Comparison of ENCODE assay signal across 30 mouse cellular contexts in genomic region chr17:26608348-26608747, GRCm38 (mm10). TPM values are rescaled to one million over a fixed set of nuclear protein-coding genes. Genes with fewer than 3 reads are reported as not detected.
DNase-seq lines count a peak whose midpoint lies in the region; ATAC-seq and TF ChIP-seq lines count a peak whose summit lies in the region.
"Had no signal": no experiment of that assay in that cellular context is flagged by ENCODE, and none has a peak within 500 bp of the region (broad histone marks: within the 10 kb centered on the region; RNA-seq: fewer than 3 reads in every experiment).

No protein-coding gene starts in this region.

- no peak for TF ChIP-seq POLR2A in cerebellum, adult 2 months (IDR thresholded peaks at IDR 0.05; ENCODE audit: borderline replicate concordance, insufficient read depth, low read length)
- no peak for TF ChIP-seq POLR2A in CH12.LX (IDR thresholded peaks at IDR 0.05; ENCODE audit: low read depth, low read length)

- H3K9me3 ChIP-seq in heart, embryonic 12.5 days (replicated peaks), result no peaks in the 10 kb centered on the region
- H3K9me3 ChIP-seq in heart, postnatal 0 days (replicated peaks; ENCODE audit: control insufficient read depth, low read length), result no peaks in the 10 kb centered on the region
- H3K9me3 ChIP-seq in CH12.LX (replicated peaks; ENCODE audit: low read length), result no peaks in the 10 kb centered on the region
- H3K9me3 ChIP-seq: embryonic facial prominence, embryonic 10.5 days; embryonic facial prominence, embryonic 15.5 days; forebrain, embryonic 12.5 days; G1E; hindbrain, embryonic 13.5 days; megakaryocyte, embryonic 14.5 days; midbrain, embryonic 12.5 days; neural tube, embryonic 12.5 days had no signal

- peaks cover 66% of the 10 kb centered on the region for H3K4me1 ChIP-seq in cerebellum, adult 2 months (ENCODE audit: control insufficient read depth, insufficient read depth, low read length)
- peaks cover 43% of the 10 kb centered on the region for H3K4me1 ChIP-seq in heart, embryonic 12.5 days (replicated peaks)
- peaks cover 26% of the 10 kb centered on the region for H3K4me1 ChIP-seq in heart, postnatal 0 days (ENCODE audit: control insufficient read depth, insufficient read depth)
- peaks cover 29 to 59% of the 10 kb centered on the region in 2 experiments for H3K4me1 ChIP-seq in CH12.LX (ENCODE audit: control insufficient read depth in 1 of 2, insufficient read depth in 2 of 2)
- H3K4me1 ChIP-seq: embryonic facial prominence, embryonic 10.5 days; forebrain, embryonic 12.5 days; neural tube, embryonic 12.5 days had no signal

- 23% methylated on average over 3 of the region's 3 CpGs for WGBS in cerebellum, adult 2 months
- WGBS in heart, embryonic 12.5 days, result 90% methylated on average over 3 of the region's 3 CpGs
- WGBS in heart, postnatal 0 days, result 95% methylated on average over 3 of the region's 3 CpGs

- no peak for TF ChIP-seq EP300 in heart, postnatal 0 days (IDR thresholded peaks at IDR 0.05; ENCODE audit: low read depth)
- TF ChIP-seq EP300 in CH12.LX (IDR thresholded peaks at IDR 0.05; ENCODE audit: low read length), result no peak

- ATAC-seq in heart, embryonic 12.5 days (ENCODE audit: insufficient number of reproducible peaks, low FRiP score), result no peak
- no peak for ATAC-seq in heart, postnatal 0 days (ENCODE audit: insufficient read depth, low read depth)
- ATAC-seq: intestine, embryonic 16.5 days; lung, postnatal 0 days had no signal

- H3K27me3 ChIP-seq in cerebellum, adult 2 months (ENCODE audit: control insufficient read depth, insufficient read depth, low read length), result no peaks in the 10 kb centered on the region
- H3K27me3 ChIP-seq in heart, embryonic 12.5 days (replicated peaks), result no peaks in the 10 kb centered on the region
- H3K27me3 ChIP-seq in heart, postnatal 0 days (ENCODE audit: control insufficient read depth, insufficient read depth, low read length), result no peaks in the 10 kb centered on the region
- no peaks in the 10 kb centered on the region for H3K27me3 ChIP-seq in CH12.LX (replicated peaks)
- H3K27me3 ChIP-seq: embryonic facial prominence, embryonic 15.5 days; forebrain, embryonic 12.5 days; hindbrain, embryonic 13.5 days; megakaryocyte, embryonic 14.5 days; midbrain, embryonic 12.5 days; neural tube, embryonic 12.5 days had no signal

- H3K9ac ChIP-seq in heart, embryonic 12.5 days, result no peak overlapping the region
- H3K9ac ChIP-seq in heart, postnatal 0 days (replicated peaks; ENCODE audit: low read depth, low read length), result no peak overlapping the region
- no peak overlapping the region for H3K9ac ChIP-seq in CH12.LX (ENCODE audit: insufficient read depth, low read depth)
- H3K9ac ChIP-seq: embryonic facial prominence, embryonic 15.5 days; forebrain, embryonic 12.5 days; hindbrain, embryonic 13.5 days; midbrain, embryonic 12.5 days; neural tube, embryonic 12.5 days had no signal

- peak overlapping the region; percentile 53; the same call in 1 of the 2 replicates for H3K27ac ChIP-seq in cerebellum, adult 2 months (ENCODE audit: insufficient read depth, low read length)
- peak overlapping the region; percentile 17; the same call in 1 of the 2 replicates for H3K27ac ChIP-seq in heart, embryonic 12.5 days (ENCODE audit: poor library complexity, severe bottlenecking)
- 0 out of 2 replicates have a peak overlapping the region, but pooled peaks have one; percentile 12 for H3K27ac ChIP-seq in heart, postnatal 0 days (ENCODE audit: low read depth)
- peak overlapping the region; percentile 25 for H3K27ac ChIP-seq in CH12.LX (ENCODE audit: insufficient read depth, low read depth)
- H3K27ac ChIP-seq: embryonic facial prominence, embryonic 10.5 days; embryonic facial prominence, embryonic 15.5 days; forebrain, embryonic 12.5 days; hindbrain, embryonic 13.5 days; kidney, postnatal 0 days; midbrain, embryonic 12.5 days; neural tube, embryonic 12.5 days; stomach, postnatal 0 days had no signal

- H3K4me2 ChIP-seq in heart, embryonic 12.5 days, result no peak overlapping the region
- H3K4me2 ChIP-seq in heart, postnatal 0 days (ENCODE audit: low read depth, low read length), result no peak overlapping the region
- H3K4me2 ChIP-seq in CH12.LX (ENCODE audit: insufficient read depth, low read depth, poor library complexity, severe bottlenecking), result no peak overlapping the region
- H3K4me2 ChIP-seq: embryonic facial prominence, embryonic 15.5 days; forebrain, embryonic 12.5 days; hindbrain, embryonic 13.5 days; midbrain, embryonic 12.5 days; neural tube, embryonic 12.5 days had no signal

- intact Hi-C loops in heart, postnatal 14 days (cut with DNase I), result no loop called here

- dilution Hi-C loops in CH12.LX (cut with MboI; ENCODE audit: extremely low pct_ligation_motif_present, extremely low pct_unique_long_range_greater_than_20kb, low sequenced_read_pairs), result no loop called here

- in situ Hi-C loops in CH12.LX (cut with MboI; ENCODE audit: low pct_ligation_motif_present, low pct_unique_long_range_greater_than_20kb, low sequenced_read_pairs), result no loop called here

- peaks cover 4% of the 10 kb centered on the region; the same call in 1 of the 2 replicates for H3K79me2 ChIP-seq in CH12.LX (replicated peaks; ENCODE audit: control insufficient read depth, extremely low read depth, insufficient read depth, poor library complexity, severe bottlenecking)

- no peak overlapping the region for H3K4me3 ChIP-seq in cerebellum, adult 2 months (replicated peaks; ENCODE audit: insufficient read depth, low read depth, low read length)
- H3K4me3 ChIP-seq in heart, embryonic 12.5 days, result no peak overlapping the region
- no peak overlapping the region for H3K4me3 ChIP-seq in heart, postnatal 0 days (ENCODE audit: low read depth, low read length)
- H3K4me3 ChIP-seq in CH12.LX (replicated peaks in 1 of 3; ENCODE audit: low read depth in 2 of 3, low read length in 2 of 3, poor library complexity in 1 of 3), result no peak overlapping the region
- H3K4me3 ChIP-seq: embryonic facial prominence, embryonic 10.5 days; embryonic facial prominence, embryonic 15.5 days; forebrain, embryonic 12.5 days; hindbrain, embryonic 13.5 days; megakaryocyte, embryonic 14.5 days; midbrain, embryonic 12.5 days; myocyte; neural tube, embryonic 12.5 days had no signal

- H3K36me3 ChIP-seq in heart, embryonic 12.5 days, result peaks cover 36% of the 10 kb centered on the region
- H3K36me3 ChIP-seq in heart, postnatal 0 days (replicated peaks; ENCODE audit: control insufficient read depth, insufficient read depth, low read length), result peaks cover 6% of the 10 kb centered on the region
- H3K36me3 ChIP-seq in CH12.LX (replicated peaks in 1 of 2; ENCODE audit: control insufficient read depth in 1 of 2, insufficient read depth in 1 of 2, low read length in 1 of 2), result peaks cover 35 to 88% of the 10 kb centered on the region in 2 experiments

- no peak for TF ChIP-seq RAD21 in CH12.LX (IDR thresholded peaks at IDR 0.05; ENCODE audit: low read depth, low read length)

- peak in 1 of 2 experiments; percentile 42 for DNase-seq in cerebellum, adult 2 months
- no peak for DNase-seq in cerebellum, adult 8-10 months
- DNase-seq in heart, postnatal 14 days, result no peak
- DNase-seq in heart, postnatal 0 days (ENCODE audit: low spot score), result no peak
- no peak for DNase-seq in heart, adult 9 months (ENCODE audit: low spot score in 2 of 2)
- no peak for DNase-seq in CH12.LX (ENCODE audit: extremely low read depth)
- no peak for DNase-seq in urinary bladder, postnatal 36 days (ENCODE audit: low spot score in 2 of 2)
- DNase-seq: adrenal gland, adult 8-10 months; gastrocnemius, postnatal 25 days; kidney, adult 8-10 months; kidney, postnatal 4 days; layer of hippocampus, postnatal 36 days; lung, adult 18-20 months; lung, postnatal 4 days; right cerebral cortex, postnatal 4 days; thymus, postnatal 4 days had no signal

- TF ChIP-seq CTCF in cerebellum, adult 2 months (IDR thresholded peaks at IDR 0.05; ENCODE audit: borderline replicate concordance, insufficient read depth, low read depth, low read length), result no peak
- no peak for TF ChIP-seq CTCF in heart, postnatal 0 days (IDR thresholded peaks at IDR 0.05; ENCODE audit: low read depth)
- no peak for TF ChIP-seq CTCF in CH12.LX (conservative IDR thresholded peaks at IDR 0.05 in 1 of 2, IDR thresholded peaks at IDR 0.05 in 1 of 2; ENCODE audit: low read depth in 2 of 2, low read length in 2 of 2)

TF ChIP-seq in CH12.LX, 34 proteins besides CTCF, POLR2A, EP300 and RAD21:
- TF ChIP-seq NRF1 (IDR thresholded peaks at IDR 0.05; ENCODE audit: low read depth, low read length) (no peak), ELF1 (IDR thresholded peaks at IDR 0.05; ENCODE audit: low read depth, low read length) (no peak), SMC3 (IDR thresholded peaks at IDR 0.05; ENCODE audit: low read depth, low read length) (no peak), HCFC1 (IDR thresholded peaks at IDR 0.05; ENCODE audit: low read depth, low read length) (no peak)

RNA-seq across cellular contexts. Expression of gene Dusp1, which starts 46.4 kb away (rescaled TPM):
- 62.5 and 67.1 TPM in 2 replicates for polyA plus RNA-seq in cerebellum, adult 2 months (2012; rRNA removed)
- 36.2 and 38.7 TPM in 2 replicates for polyA plus RNA-seq in heart, embryonic 12.5 days (2016; fragmentation: Nextera tagmentation; extraction: Ambion mirVana)
- total RNA-seq in heart, postnatal 14 days (2021), result 10 to 100 TPM; 91.2 to 99.6 TPM
- 105 and 114 TPM in 2 replicates for total RNA-seq in heart, postnatal 0 days (2014; rRNA removed; ENCODE audit: low replicate concordance)
- 23.1 and 24.0 TPM in 2 replicates for polyA plus RNA-seq in heart, postnatal 0 days (2015; fragmentation: Nextera tagmentation; extraction: Ambion mirVana)
- total RNA-seq in CH12.LX (2012; rRNA removed) (3.5 and 5.6 TPM in 2 replicates), CH12.LX (2014; rRNA removed) (2.6 and 3.5 TPM in 2 replicates)
- 8.6 and 9.9 TPM in 2 replicates for polyA plus RNA-seq in CH12.LX (2012; ENCODE audit: insufficient read length, low read depth)

RNA-seq across cellular contexts. Expression of gene Ergic1, which starts 47.1 kb away (rescaled TPM):
- polyA plus RNA-seq in cerebellum, adult 2 months (2012; rRNA removed), result 137 and 148 TPM in 2 replicates
- 115 and 121 TPM in 2 replicates for polyA plus RNA-seq in heart, embryonic 12.5 days (2016; fragmentation: Nextera tagmentation; extraction: Ambion mirVana)
- total RNA-seq in heart, postnatal 14 days (2021), result 10 to 100 TPM; 51.1 to 59.5 TPM
- total RNA-seq in heart, postnatal 0 days (2014; rRNA removed; ENCODE audit: low replicate concordance), result 148 and 152 TPM in 2 replicates
- polyA plus RNA-seq in heart, postnatal 0 days (2015; fragmentation: Nextera tagmentation; extraction: Ambion mirVana), result 50.8 and 53.3 TPM in 2 replicates
- total RNA-seq in CH12.LX (2012; rRNA removed) (129 and 131 TPM in 2 replicates), CH12.LX (2014; rRNA removed) (89.5 and 93.5 TPM in 2 replicates)
- 111 and 142 TPM in 2 replicates for polyA plus RNA-seq in CH12.LX (2012; ENCODE audit: insufficient read length, low read depth)

RNA-seq across cellular contexts. Expression of gene Atp6v0e, which starts 54.7 kb away (rescaled TPM):
- polyA plus RNA-seq in cerebellum, adult 2 months (2012; rRNA removed), result 99.8 and 105 TPM in 2 replicates
- polyA plus RNA-seq in heart, embryonic 12.5 days (2016; fragmentation: Nextera tagmentation; extraction: Ambion mirVana), result 176 and 193 TPM in 2 replicates
- total RNA-seq in heart, postnatal 14 days (2021), result 10 to 100 TPM; 68.1 to 71.3 TPM
- 224 and 298 TPM in 2 replicates for total RNA-seq in heart, postnatal 0 days (2014; rRNA removed; ENCODE audit: low replicate concordance)
- polyA plus RNA-seq in heart, postnatal 0 days (2015; fragmentation: Nextera tagmentation; extraction: Ambion mirVana), result 206 and 223 TPM in 2 replicates
- total RNA-seq in CH12.LX (2012; rRNA removed) (190 and 206 TPM in 2 replicates), CH12.LX (2014; rRNA removed) (403 and 422 TPM in 2 replicates)
- polyA plus RNA-seq in CH12.LX (2012; ENCODE audit: insufficient read length, low read depth), result 190 and 226 TPM in 2 replicates
